Mouse (Mus musculus) heart, embryonic 11.5 days (tissue): ENCODE measurements around the gene Adamts3. TPM values are rescaled to one million over a fixed set of nuclear protein-coding genes. Genes with fewer than 3 reads are reported as not detected.

Experiments used
- ATAC-seq: fragments of 200-750 bp; cut with Nextera tagmentation; replicated peaks from 2 replicates; pipeline ENCODE4 v1.8.0; 2017; ENCODE audit warnings: moderate library complexity; ENCODE audit not compliant: insufficient number of reproducible peaks, low FRiP score, low TSS enrichment
- H3K27ac ChIP-seq: fragments of 300-500 bp; sonication (generic); 2 replicates; pipeline ENCODE4 v1.5.1; 2014; ENCODE audit warnings: mild to moderate bottlenecking, low read depth, low read length
- H3K27me3 ChIP-seq: fragments of 300-500 bp; sonication (generic); 2 replicates; pipeline ENCODE4 v1.6.1; 2014; ENCODE audit warnings: mild to moderate bottlenecking, low read length, mixed read lengths; ENCODE audit not compliant: control insufficient read depth, insufficient read depth
- H3K36me3 ChIP-seq: fragments of 300-500 bp; sonication (generic); 2 replicates; pipeline ENCODE4 v1.6.1; 2014; ENCODE audit warnings: mild to moderate bottlenecking, low read length, moderate library complexity, mixed read lengths; ENCODE audit not compliant: control insufficient read depth, insufficient read depth
- H3K4me1 ChIP-seq: fragments of 300-500 bp; sonication (generic); 2 replicates; pipeline ENCODE4 v1.6.1; 2014; ENCODE audit warnings: low read length; ENCODE audit not compliant: control insufficient read depth, insufficient read depth
- H3K4me2 ChIP-seq: fragments of 300-500 bp; sonication (generic); 2 replicates; pipeline ENCODE4 v1.6.1; 2014; ENCODE audit warnings: mild to moderate bottlenecking, moderate library complexity
- H3K4me3 ChIP-seq: fragments of 300-500 bp; sonication (generic); 2 replicates; pipeline ENCODE4 v1.5.1; 2014; ENCODE audit warnings: low read depth, low read length
- H3K9ac ChIP-seq: fragments of 300-500 bp; sonication (generic); 2 replicates; pipeline ENCODE4 v1.6.1; 2014; ENCODE audit warnings: mild to moderate bottlenecking, low read depth, low read length, moderate library complexity
- H3K9me3 ChIP-seq: fragments of 300-500 bp; sonication (generic); replicated peaks from 2 replicates; pipeline ENCODE4 v1.6.1; 2016; ENCODE audit warnings: low read length; ENCODE audit not compliant: control insufficient read depth
- WGBS: fragments of 180-500 bp; shearing (Covaris S2); extraction: QIAGEN DNeasy Blood & Tissue Kit; methylation state at CpG from one replicate; pipeline ENCODE4 v1.1.7; 2014; ENCODE audit not compliant: insufficient replicate concordance; 5-methylcytosine and 5-hydroxymethylcytosine counted together
- polyA plus RNA-seq: library from polyadenylated mRNA; unstranded; fragments of >200 nt; fragmentation: Nextera tagmentation; extraction: Ambion mirVana; gene quantifications from 2 replicates; pipeline ENCODE4 v1.2.1, GENCODE M21; 2014

Gene Adamts3
- polyA plus RNA-seq, 1 experiment from 2014 or later, result 4.1 TPM

DNA sequence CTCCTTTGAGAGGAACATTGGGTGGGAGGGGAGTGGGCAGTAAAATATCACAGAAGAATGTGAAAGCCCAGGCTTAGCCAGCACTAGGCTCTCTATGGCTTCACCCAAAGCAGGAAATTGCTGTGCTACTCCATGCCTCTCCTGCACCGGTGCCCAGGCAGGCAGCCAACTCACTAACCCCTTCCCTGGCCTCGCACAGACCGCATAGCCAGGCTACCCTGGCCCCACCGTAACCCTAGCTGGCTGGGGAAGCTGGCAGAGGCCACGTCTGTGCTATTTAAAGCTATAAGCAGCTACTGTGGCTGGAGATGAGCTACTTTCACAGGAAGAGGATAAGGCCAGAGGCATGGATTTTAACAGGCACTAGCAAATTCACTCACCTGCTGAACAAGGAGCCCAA is 38.8 kb downstream of the Adamts3 start:
- Histone ChIP-seq H3K36me3 (no peaks in the 10 kb centered on the region), H3K27ac (peak overlapping the region; percentile 66), H3K4me3 (no peak overlapping the region), H3K9ac (no peak overlapping the region), H3K27me3 (no peaks in the 10 kb centered on the region), H3K4me2 (peak overlapping the region; percentile 31), H3K9me3 (no peaks in the 10 kb centered on the region), H3K4me1 (peaks cover 7% of the 10 kb centered on the region; the same call in 1 of the 2 replicates)
- WGBS, result 7% methylated on average over 5 of the region's 5 CpGs
- ATAC-seq, result peak; percentile 85

DNA sequence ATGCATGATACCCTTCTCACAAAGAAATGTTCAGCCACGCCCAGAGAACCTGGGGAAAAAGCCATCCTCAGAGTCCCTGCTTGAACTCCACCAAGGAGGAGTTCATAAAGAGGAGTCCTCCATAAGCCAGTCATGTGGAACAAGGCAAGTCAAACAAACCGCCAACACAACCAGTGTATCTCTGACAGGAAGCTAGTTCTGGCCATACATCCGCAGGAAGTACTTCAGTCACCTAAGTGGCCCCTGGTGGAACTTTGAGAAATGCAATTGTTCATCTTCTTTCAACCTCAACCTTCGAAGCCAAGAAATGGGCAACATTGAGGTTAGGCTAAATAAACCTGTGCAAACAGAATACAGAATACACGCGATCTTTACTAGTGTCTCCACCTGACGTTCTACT is 39.7 kb downstream of the Adamts3 start:
- WGBS, result 85% methylated on average over 7 of the region's 7 CpGs
- H3K9me3 ChIP-seq, result no peaks in the 10 kb centered on the region
- H3K27me3 ChIP-seq, result no peaks in the 10 kb centered on the region
- no peak overlapping the region for H3K27ac ChIP-seq
- H3K36me3 ChIP-seq, result no peaks in the 10 kb centered on the region
- H3K9ac ChIP-seq, result no peak overlapping the region
- no peak for ATAC-seq
- H3K4me2 ChIP-seq, result no peak overlapping the region
- H3K4me1 ChIP-seq, result peaks cover 7% of the 10 kb centered on the region; the same call in 1 of the 2 replicates
- H3K4me3 ChIP-seq, result no peak overlapping the region

DNA sequence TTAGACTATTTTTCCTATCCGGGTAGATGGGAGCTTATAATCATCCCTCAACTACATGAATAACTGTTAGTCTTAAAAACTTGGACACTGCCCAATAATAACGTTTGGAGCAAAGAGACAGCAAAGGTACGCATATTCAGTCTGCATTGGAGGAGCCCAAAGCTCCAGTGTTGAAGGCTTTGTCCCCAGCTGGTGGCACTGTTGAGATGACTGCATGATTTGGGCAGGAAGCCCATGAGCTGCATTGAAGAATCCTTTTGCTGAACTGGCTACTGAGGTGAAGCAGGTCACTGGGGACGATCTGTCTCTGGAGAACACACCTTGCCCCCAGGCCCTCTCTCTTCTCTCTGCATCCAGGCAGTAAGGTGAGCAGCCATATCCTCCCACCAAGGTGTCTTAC is 43.5 kb downstream of the Adamts3 start:
- no peaks in the 10 kb centered on the region for H3K36me3 ChIP-seq
- WGBS, result 67% methylated on average over 4 of the region's 4 CpGs
- no peak for ATAC-seq
- no peak overlapping the region for H3K4me2 ChIP-seq
- no peak overlapping the region for H3K4me3 ChIP-seq
- peaks cover 7% of the 10 kb centered on the region; the same call in 1 of the 2 replicates for H3K4me1 ChIP-seq
- H3K9me3 ChIP-seq, result no peaks in the 10 kb centered on the region
- no peak overlapping the region for H3K27ac ChIP-seq
- H3K9ac ChIP-seq, result no peak overlapping the region
- H3K27me3 ChIP-seq, result no peaks in the 10 kb centered on the region

DNA sequence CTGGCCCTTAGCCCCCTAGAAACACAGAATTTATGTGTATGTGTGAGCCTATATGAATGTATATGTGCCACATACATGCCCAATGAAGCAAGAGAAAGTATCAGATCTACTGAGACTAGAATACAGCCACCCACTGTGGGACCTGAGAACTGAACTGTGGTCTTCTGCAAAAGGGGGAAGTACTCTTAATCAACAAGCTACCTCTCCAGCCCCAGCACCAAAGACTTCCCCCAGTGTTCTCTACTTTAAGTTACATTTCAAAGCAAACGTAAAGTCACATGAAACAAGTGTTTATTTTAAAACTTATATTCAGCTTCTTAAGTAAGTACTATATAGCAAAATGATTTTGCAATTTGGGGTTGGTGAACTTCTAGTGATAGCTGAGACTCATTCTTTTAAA is 62.0 kb downstream of the Adamts3 start:
- Histone ChIP-seq H3K36me3 (no peaks in the 10 kb centered on the region), H3K4me2 (no peak overlapping the region), H3K27me3 (no peaks in the 10 kb centered on the region), H3K4me3 (no peak overlapping the region), H3K9me3 (no peaks in the 10 kb centered on the region), H3K27ac (no peak overlapping the region), H3K4me1 (no peaks in the 10 kb centered on the region), H3K9ac (no peak overlapping the region)
- no peak for ATAC-seq
- 78% methylated on average over 1 of the region's 1 CpGs for WGBS

- Histone ChIP-seq H3K4me1 (no peaks in the 10 kb centered on the region), H3K36me3 (no peaks in the 10 kb centered on the region), H3K4me3 (no peak overlapping the region), H3K9me3 (no peaks in the 10 kb centered on the region), H3K27ac (no peak overlapping the region), H3K9ac (no peak overlapping the region), H3K4me2 (no peak overlapping the region), H3K27me3 (no peaks in the 10 kb centered on the region)
- WGBS, result 21% methylated on average over 3 of the region's 3 CpGs
- ATAC-seq, result no peak
Measured at GRCm38 (mm10) chr5:89819531-89819930, 63.6 kb downstream of the Adamts3 start.

- 73% methylated on average over 6 of the region's 6 CpGs for WGBS
- no peak overlapping the region for H3K27ac ChIP-seq
- H3K4me3 ChIP-seq, result no peak overlapping the region
- no peaks in the 10 kb centered on the region for H3K4me1 ChIP-seq
- no peak overlapping the region for H3K9ac ChIP-seq
- no peaks in the 10 kb centered on the region for H3K27me3 ChIP-seq
- H3K4me2 ChIP-seq, result no peak overlapping the region
- no peak for ATAC-seq
- no peaks in the 10 kb centered on the region for H3K9me3 ChIP-seq
- H3K36me3 ChIP-seq, result no peaks in the 10 kb centered on the region
Measured at GRCm38 (mm10) chr5:89816610-89817009, 66.5 kb downstream of the Adamts3 start.

DNA sequence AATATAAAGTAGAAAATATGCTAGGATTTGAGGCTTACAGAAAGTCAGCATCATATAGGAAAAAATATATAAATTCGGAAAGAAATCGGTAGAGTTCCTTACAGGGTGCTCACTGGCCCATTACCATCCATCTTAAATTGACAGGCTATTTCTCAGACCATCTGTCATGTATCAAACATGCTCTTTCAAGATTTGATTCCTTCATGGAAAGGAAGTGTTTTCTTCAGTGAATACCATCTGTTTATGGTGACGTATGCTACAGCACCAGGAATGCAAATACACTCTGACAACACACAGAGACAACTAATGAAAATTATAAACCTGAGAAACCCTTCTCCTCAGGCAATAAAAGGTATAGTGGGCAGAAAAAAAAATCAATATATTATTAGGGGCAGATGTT is 68.6 kb downstream of the Adamts3 start:
- no peaks in the 10 kb centered on the region for H3K4me1 ChIP-seq
- no peak for ATAC-seq
- H3K27ac ChIP-seq, result no peak overlapping the region
- WGBS, result 88% methylated on average over 3 of the region's 3 CpGs
- no peak overlapping the region for H3K4me2 ChIP-seq
- H3K4me3 ChIP-seq, result no peak overlapping the region
- no peak overlapping the region for H3K9ac ChIP-seq
- H3K9me3 ChIP-seq, result no peaks in the 10 kb centered on the region
- no peaks in the 10 kb centered on the region for H3K36me3 ChIP-seq
- no peaks in the 10 kb centered on the region for H3K27me3 ChIP-seq

DNA sequence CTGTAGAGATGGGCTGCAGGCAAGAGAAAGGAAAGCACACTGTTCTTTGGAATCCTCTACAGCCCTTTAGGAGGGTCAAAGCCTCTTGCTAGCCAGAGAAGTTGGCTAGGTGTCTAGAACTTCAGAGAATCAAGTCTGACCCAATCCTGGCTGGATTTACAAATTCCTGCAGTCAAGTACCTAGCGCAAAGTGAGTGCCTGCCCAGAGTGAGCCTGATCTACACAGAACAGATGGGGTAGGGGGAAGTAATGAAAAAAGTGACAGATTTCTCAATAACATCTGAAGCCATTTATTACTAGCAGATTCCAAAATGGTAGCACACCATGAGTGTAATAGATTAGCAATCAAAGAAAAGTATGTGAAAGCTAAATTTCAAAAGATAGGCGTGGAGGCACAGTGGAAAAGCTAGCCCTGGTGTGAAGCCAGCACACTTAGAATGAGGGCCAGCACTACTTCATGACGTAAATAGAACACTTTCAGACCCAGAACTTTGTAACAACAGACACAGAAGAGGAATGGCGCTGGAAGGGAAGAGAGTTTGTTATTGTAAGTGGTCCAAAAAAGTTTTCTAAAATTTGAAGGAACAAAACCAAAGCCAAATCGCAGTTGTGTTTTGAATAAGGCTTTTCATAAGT is 82.8 kb downstream of the Adamts3 start:
- H3K4me2 ChIP-seq, result no peak overlapping the region
- no peak overlapping the region for H3K4me3 ChIP-seq
- ATAC-seq, result no peak
- no peaks in the 10 kb centered on the region for H3K36me3 ChIP-seq
- H3K27me3 ChIP-seq, result no peaks in the 10 kb centered on the region
- no peaks in the 10 kb centered on the region for H3K9me3 ChIP-seq
- H3K9ac ChIP-seq, result no peak overlapping the region
- no peak overlapping the region for H3K27ac ChIP-seq
- 81% methylated on average over 5 of the region's 5 CpGs for WGBS
- no peaks in the 10 kb centered on the region for H3K4me1 ChIP-seq

DNA sequence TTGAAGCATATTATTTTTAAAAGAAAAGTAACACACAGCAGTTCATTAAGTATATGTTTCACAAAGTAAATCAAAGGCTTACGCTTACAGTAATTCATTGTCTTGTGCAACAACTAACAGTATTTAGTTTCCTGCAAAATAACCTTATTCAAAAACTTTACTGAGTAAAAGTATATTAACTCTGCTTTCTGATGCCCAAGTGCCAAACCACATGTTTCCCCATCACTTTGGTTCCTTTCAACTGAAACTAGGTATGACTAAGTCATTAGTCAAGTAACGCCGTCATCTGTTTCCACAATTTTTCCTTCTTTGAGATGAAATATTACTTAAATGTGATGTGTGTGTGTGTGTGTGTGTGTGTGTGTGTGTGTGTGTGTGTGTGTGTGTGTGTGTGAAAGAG is 89.4 kb downstream of the Adamts3 start:
- Histone ChIP-seq H3K4me3 (no peak overlapping the region), H3K9ac (no peak overlapping the region), H3K27me3 (no peaks in the 10 kb centered on the region), H3K4me2 (no peak overlapping the region), H3K9me3 (no peaks in the 10 kb centered on the region), H3K27ac (no peak overlapping the region), H3K36me3 (no peaks in the 10 kb centered on the region), H3K4me1 (no peaks in the 10 kb centered on the region)
- 96% methylated on average over 3 of the region's 3 CpGs for WGBS
- no peak for ATAC-seq
